Mouse (Mus musculus) heart, postnatal 14 days (tissue): ENCODE data around the gene Cyp21a1. TPM values are rescaled to one million over a fixed set of nuclear protein-coding genes. Genes with fewer than 3 reads are reported as not detected.

Experiments
- microRNA-seq, 2 experiments: library from miRNA; unstranded; fragments of <30 nt; microRNA quantifications; one replicate each; pipeline ENCODE4 v1.2.0; 2021 to 2022
- total RNA-seq, 2 experiments: library from RNA; stranded (reverse); gene quantifications; 2 replicates each; pipeline ENCODE4 v1.2.3; 2021

Cyp21a1 gene
- total RNA-seq, 2 experiments from 2014 or later, result not detected

Small RNA genes lying within 50 kb of the gene (microRNA-seq; reads per million reads assigned to microRNA genes)
- gene Gm27471 (0 reads per million in 2 experiments), gene Mir6970 (0 to 1.2 reads per million in 2 experiments), gene Mir6971 (1.6 to 3.7 reads per million in 2 experiments)

Other genes starting within 250 kb of the Cyp21a1 start
- gene Notch4, start 240.3 kb downstream of the Cyp21a1 start, total RNA-seq, result 10 to 100 TPM; 47.9 to 52.6 TPM
- gene Gpsm3, start 214.8 kb downstream of the Cyp21a1 start, total RNA-seq, result 1 to 10 TPM; 5.6 to 7.8 TPM
- gene Pbx2, start 213.3 kb downstream of the Cyp21a1 start, total RNA-seq, result 10 to 100 TPM; 20.1 to 22.6 TPM
- 1 to 10 TPM; 1.0 to 1.2 TPM for gene Ager, start 206.7 kb downstream of the Cyp21a1 start, total RNA-seq
- gene Rnf5, start 200.9 kb downstream of the Cyp21a1 start, total RNA-seq, result 10 to 100 TPM; 33.6 to 35.4 TPM
- gene Agpat1, start 200.3 kb downstream of the Cyp21a1 start, total RNA-seq, result 10 to 100 TPM; 56.3 to 57.9 TPM
- gene Egfl8, start 188.6 kb downstream of the Cyp21a1 start, total RNA-seq, result 1 to 10 TPM; 2.1 to 2.7 TPM
- 10 to 100 TPM; 42.6 to 43.2 TPM for gene Ppt2, start 176.1 kb downstream of the Cyp21a1 start, total RNA-seq
- 1 to 10 TPM; 1.9 to 3.1 TPM for gene Prrt1, start 175.0 kb downstream of the Cyp21a1 start, total RNA-seq
- 1 to 10 TPM; 8.2 to 8.3 TPM for gene Fkbpl, start 159.8 kb downstream of the Cyp21a1 start, total RNA-seq
- 10 to 100 TPM; 18.0 to 19.0 TPM for gene Atf6b, start 157.4 kb downstream of the Cyp21a1 start, total RNA-seq
- 10 to 100 TPM; 48.6 to 56.7 TPM for gene Tnxb, start 134.0 kb downstream of the Cyp21a1 start, total RNA-seq
- gene C4b, start 60.7 kb downstream of the Cyp21a1 start, total RNA-seq, result 10 to 100 TPM; 17.9 to 21.3 TPM
- gene Stk19, start 32.4 kb upstream of the Cyp21a1 start, total RNA-seq, result 10 to 100 TPM; 10.7 to 13.5 TPM
- gene Dxo, start 32.5 kb upstream of the Cyp21a1 start, total RNA-seq, result 10 to 100 TPM; 17.5 to 18.2 TPM
- gene Skiv2l, start 45.6 kb upstream of the Cyp21a1 start, total RNA-seq, result 10 to 100 TPM; 25.0 to 25.4 TPM
- gene Nelfe, start 45.8 kb upstream of the Cyp21a1 start, total RNA-seq, result 10 to 100 TPM; 13.1 to 15.5 TPM
- 1 to 10 TPM; 6.3 to 7.8 TPM for gene Cfb, start 58.0 kb upstream of the Cyp21a1 start, total RNA-seq
- 1 to 10 TPM; 5.1 to 6.1 TPM for gene Zbtb12, start 74.9 kb upstream of the Cyp21a1 start, total RNA-seq
- gene Gm20547, start 77.5 kb upstream of the Cyp21a1 start, total RNA-seq, result not detected
- 1 to 10 TPM; 4.3 to 6.0 TPM for gene C2, start 93.7 kb upstream of the Cyp21a1 start, total RNA-seq
- 10 to 100 TPM; 45.2 to 49.4 TPM for gene Ehmt2, start 93.9 kb upstream of the Cyp21a1 start, total RNA-seq
- gene Slc44a4, start 109.9 kb upstream of the Cyp21a1 start, total RNA-seq, result under 1 TPM in 1 of 2 experiments, not detected in 1; 0.17 TPM
- 10 to 100 TPM; 14.0 to 14.6 TPM for gene Neu1, start 126.7 kb upstream of the Cyp21a1 start, total RNA-seq
- 1 to 10 TPM; 3.8 to 3.9 TPM for gene Hspa1b, start 154.7 kb upstream of the Cyp21a1 start, total RNA-seq
- not detected for gene Gm20481, start 165.4 kb upstream of the Cyp21a1 start, total RNA-seq
- gene Hspa1a, start 167.6 kb upstream of the Cyp21a1 start, total RNA-seq, result 1 to 10 TPM; 2.3 to 3.3 TPM
- gene Hspa1l, start 168.1 kb upstream of the Cyp21a1 start, total RNA-seq, result 1 to 10 TPM; 2.7 to 4.7 TPM
- gene Lsm2, start 177.3 kb upstream of the Cyp21a1 start, total RNA-seq, result 10 to 100 TPM; 19.2 to 25.0 TPM
- 10 to 100 TPM; 24.5 to 26.0 TPM for gene Vars, start 196.4 kb upstream of the Cyp21a1 start, total RNA-seq
- 1 to 10 TPM; 5.3 to 5.9 TPM for gene Vwa7, start 212.0 kb upstream of the Cyp21a1 start, total RNA-seq
- under 1 TPM; 0.34 to 0.48 TPM for gene Sapcd1, start 223.5 kb upstream of the Cyp21a1 start, total RNA-seq
- 1 to 10 TPM; 1.6 to 2.0 TPM for gene Msh5, start 242.2 kb upstream of the Cyp21a1 start, total RNA-seq
- gene Clic1, start 245.4 kb upstream of the Cyp21a1 start, total RNA-seq, result 10 to 100 TPM; 61.6 to 72.9 TPM